Mouse (Mus musculus): ENCODE data around the gene Fam111a. TPM values are rescaled to one million over a fixed set of nuclear protein-coding genes. Genes with fewer than 3 reads are reported as not detected.

The Fam111a gene
- polyA plus RNA-seq, 1 experiment from 2014 or later: 16.2 TPM

GRCm38 (mm10) chr19:12539975-12540374 lies 5.6 kb upstream of the Fam111a start:
- no peaks in the 10 kb centered on the region for H3K27me3 ChIP-seq (ENCODE audit: control insufficient read depth, insufficient read depth, low read length)
- H3K4me1 ChIP-seq (ENCODE audit: control insufficient read depth in 2 of 2, insufficient read depth in 2 of 2, low read length in 2 of 2): no peaks in the 10 kb centered on the region
- H3K4me3 ChIP-seq (ENCODE audit: control insufficient read depth in 1 of 2, insufficient read depth in 1 of 2, low read depth in 1 of 2, low read length in 2 of 2): no peak overlapping the region
- no peak overlapping the region for H3K27ac ChIP-seq (replicated peaks in 1 of 2; ENCODE audit: control insufficient read depth in 1 of 2, insufficient read depth in 1 of 2, low read depth in 2 of 2, low read length in 2 of 2)
- H3K9me3 ChIP-seq (ENCODE audit: control insufficient read depth, low read length): 0 out of 2 replicates have a peak, but pooled peaks cover 2% of the 10 kb centered on the region
- no peak for ATAC-seq (ENCODE audit: insufficient number of reproducible peaks, insufficient read depth, low FRiP score, low read depth)
- H3K36me3 ChIP-seq (ENCODE audit: control insufficient read depth, insufficient read depth, low read length): no peaks in the 10 kb centered on the region
- no peak overlapping the region for H3K4me2 ChIP-seq (ENCODE audit: low read length)
- WGBS: 61% methylated on average over 1 of the region's 1 CpGs
- no peak overlapping the region for H3K9ac ChIP-seq (ENCODE audit: low read length)

- H3K4me1 ChIP-seq (ENCODE audit: control insufficient read depth in 2 of 2, insufficient read depth in 2 of 2, low read length in 2 of 2): no peaks in the 10 kb centered on the region
- no peaks in the 10 kb centered on the region for H3K27me3 ChIP-seq (ENCODE audit: control insufficient read depth, insufficient read depth, low read length)
- no peak overlapping the region for H3K9ac ChIP-seq (ENCODE audit: low read length)
- no peaks in the 10 kb centered on the region for H3K36me3 ChIP-seq (ENCODE audit: control insufficient read depth, insufficient read depth, low read length)
- no peak for ATAC-seq (ENCODE audit: insufficient number of reproducible peaks, insufficient read depth, low FRiP score, low read depth)
- WGBS: 50% methylated on average over 3 of the region's 3 CpGs
- H3K4me2 ChIP-seq (ENCODE audit: low read length): no peak overlapping the region
- H3K4me3 ChIP-seq (ENCODE audit: control insufficient read depth in 1 of 2, insufficient read depth in 1 of 2, low read depth in 1 of 2, low read length in 2 of 2): no peak overlapping the region
- H3K9me3 ChIP-seq (ENCODE audit: control insufficient read depth, low read length): 0 out of 2 replicates have a peak, but pooled peaks cover 2% of the 10 kb centered on the region
- no peak overlapping the region for H3K27ac ChIP-seq (replicated peaks in 1 of 2; ENCODE audit: control insufficient read depth in 1 of 2, insufficient read depth in 1 of 2, low read depth in 2 of 2, low read length in 2 of 2)
Measured at GRCm38 (mm10) chr19:12540727-12541126, 4.8 kb upstream of the Fam111a start.

- H3K27ac ChIP-seq (replicated peaks in 1 of 2; ENCODE audit: control insufficient read depth in 1 of 2, insufficient read depth in 1 of 2, low read depth in 2 of 2, low read length in 2 of 2): no peak overlapping the region
- H3K4me3 ChIP-seq (ENCODE audit: control insufficient read depth in 1 of 2, insufficient read depth in 1 of 2, low read depth in 1 of 2, low read length in 2 of 2): no peak overlapping the region
- no peak for ATAC-seq (ENCODE audit: insufficient number of reproducible peaks, insufficient read depth, low FRiP score, low read depth)
- H3K9me3 ChIP-seq (ENCODE audit: control insufficient read depth, low read length): 0 out of 2 replicates have a peak, but pooled peaks cover 2% of the 10 kb centered on the region
- 24% methylated on average over 2 of the region's 2 CpGs for WGBS
- no peaks in the 10 kb centered on the region for H3K36me3 ChIP-seq (ENCODE audit: control insufficient read depth, insufficient read depth, low read length)
- H3K4me1 ChIP-seq (ENCODE audit: control insufficient read depth in 2 of 2, insufficient read depth in 2 of 2, low read length in 2 of 2): no peaks in the 10 kb centered on the region
- no peaks in the 10 kb centered on the region for H3K27me3 ChIP-seq (ENCODE audit: control insufficient read depth, insufficient read depth, low read length)
- no peak overlapping the region for H3K9ac ChIP-seq (ENCODE audit: low read length)
- no peak overlapping the region for H3K4me2 ChIP-seq (ENCODE audit: low read length)
Measured at GRCm38 (mm10) chr19:12541644-12542043, 3.9 kb upstream of the Fam111a start.

GRCm38 (mm10) chr19:12549166-12549565 lies 3.6 kb downstream of the Fam111a start:
- Histone ChIP-seq H3K27ac (replicated peaks in 1 of 2; ENCODE audit: control insufficient read depth in 1 of 2, insufficient read depth in 1 of 2, low read depth in 2 of 2, low read length in 2 of 2) (no peak overlapping the region), H3K9ac (ENCODE audit: low read length) (no peak overlapping the region), H3K4me2 (ENCODE audit: low read length) (no peak overlapping the region), H3K36me3 (ENCODE audit: control insufficient read depth, insufficient read depth, low read length) (no peaks in the 10 kb centered on the region), H3K4me1 (ENCODE audit: control insufficient read depth in 2 of 2, insufficient read depth in 2 of 2, low read length in 2 of 2) (no peaks in the 10 kb centered on the region), H3K9me3 (ENCODE audit: control insufficient read depth, low read length) (no peaks in the 10 kb centered on the region), H3K4me3 (ENCODE audit: control insufficient read depth in 1 of 2, insufficient read depth in 1 of 2, low read depth in 1 of 2, low read length in 2 of 2) (no peak overlapping the region), H3K27me3 (ENCODE audit: control insufficient read depth, insufficient read depth, low read length) (no peaks in the 10 kb centered on the region)
- 74% methylated on average over 5 of the region's 5 CpGs for WGBS
- no peak for ATAC-seq (ENCODE audit: insufficient number of reproducible peaks, insufficient read depth, low FRiP score, low read depth)

GRCm38 (mm10) chr19:12550005-12550942 lies 4.7 kb downstream of the Fam111a start:
- no peaks in the 10 kb centered on the region for H3K36me3 ChIP-seq (ENCODE audit: control insufficient read depth, insufficient read depth, low read length)
- H3K27ac ChIP-seq (replicated peaks in 1 of 2; ENCODE audit: control insufficient read depth in 1 of 2, insufficient read depth in 1 of 2, low read depth in 2 of 2, low read length in 2 of 2): no peak overlapping the region
- no peaks in the 10 kb centered on the region for H3K27me3 ChIP-seq (ENCODE audit: control insufficient read depth, insufficient read depth, low read length)
- no peaks in the 10 kb centered on the region for H3K9me3 ChIP-seq (ENCODE audit: control insufficient read depth, low read length)
- H3K9ac ChIP-seq (ENCODE audit: low read length): no peak overlapping the region
- no peaks in the 10 kb centered on the region for H3K4me1 ChIP-seq (ENCODE audit: control insufficient read depth in 2 of 2, insufficient read depth in 2 of 2, low read length in 2 of 2)
- 82% methylated on average over 5 of the region's 5 CpGs for WGBS
- ATAC-seq (ENCODE audit: insufficient number of reproducible peaks, insufficient read depth, low FRiP score, low read depth): no peak
- H3K4me2 ChIP-seq (ENCODE audit: low read length): no peak overlapping the region
- H3K4me3 ChIP-seq (ENCODE audit: control insufficient read depth in 1 of 2, insufficient read depth in 1 of 2, low read depth in 1 of 2, low read length in 2 of 2): no peak overlapping the region

- H3K9me3 ChIP-seq (ENCODE audit: control insufficient read depth, low read length): no peaks in the 10 kb centered on the region
- no peak overlapping the region for H3K27ac ChIP-seq (replicated peaks in 1 of 2; ENCODE audit: control insufficient read depth in 1 of 2, insufficient read depth in 1 of 2, low read depth in 2 of 2, low read length in 2 of 2)
- no peak overlapping the region for H3K9ac ChIP-seq (ENCODE audit: low read length)
- ATAC-seq (ENCODE audit: insufficient number of reproducible peaks, insufficient read depth, low FRiP score, low read depth): no peak
- no peaks in the 10 kb centered on the region for H3K27me3 ChIP-seq (ENCODE audit: control insufficient read depth, insufficient read depth, low read length)
- H3K36me3 ChIP-seq (ENCODE audit: control insufficient read depth, insufficient read depth, low read length): no peaks in the 10 kb centered on the region
- no peaks in the 10 kb centered on the region for H3K4me1 ChIP-seq (ENCODE audit: control insufficient read depth in 2 of 2, insufficient read depth in 2 of 2, low read length in 2 of 2)
- H3K4me2 ChIP-seq (ENCODE audit: low read length): no peak overlapping the region
- 90% methylated on average over 2 of the region's 2 CpGs for WGBS
- no peak overlapping the region for H3K4me3 ChIP-seq (ENCODE audit: control insufficient read depth in 1 of 2, insufficient read depth in 1 of 2, low read depth in 1 of 2, low read length in 2 of 2)
Measured at GRCm38 (mm10) chr19:12556293-12556692, 10.8 kb downstream of the Fam111a start.

GRCm38 (mm10) chr19:12558219-12558618 lies 12.7 kb downstream of the Fam111a start:
- H3K4me3 ChIP-seq (ENCODE audit: control insufficient read depth in 1 of 2, insufficient read depth in 1 of 2, low read depth in 1 of 2, low read length in 2 of 2): no peak overlapping the region
- H3K9ac ChIP-seq (ENCODE audit: low read length): no peak overlapping the region
- WGBS: 63% methylated on average over 4 of the region's 4 CpGs
- no peaks in the 10 kb centered on the region for H3K27me3 ChIP-seq (ENCODE audit: control insufficient read depth, insufficient read depth, low read length)
- H3K4me2 ChIP-seq (ENCODE audit: low read length): no peak overlapping the region
- H3K36me3 ChIP-seq (ENCODE audit: control insufficient read depth, insufficient read depth, low read length): no peaks in the 10 kb centered on the region
- no peak; the same call in 1 of the 2 replicates for ATAC-seq (ENCODE audit: insufficient number of reproducible peaks, insufficient read depth, low FRiP score, low read depth)
- H3K4me1 ChIP-seq (ENCODE audit: control insufficient read depth in 2 of 2, insufficient read depth in 2 of 2, low read length in 2 of 2): no peaks in the 10 kb centered on the region
- no peaks in the 10 kb centered on the region for H3K9me3 ChIP-seq (ENCODE audit: control insufficient read depth, low read length)
- no peak overlapping the region for H3K27ac ChIP-seq (replicated peaks in 1 of 2; ENCODE audit: control insufficient read depth in 1 of 2, insufficient read depth in 1 of 2, low read depth in 2 of 2, low read length in 2 of 2)
